Mouse (Mus musculus) thymus, adult 2 months (tissue): ENCODE data around the gene Nisch.

Experiments
- CTCF ChIP-seq: fragments of 200-500 bp; IDR thresholded peaks from 2 replicates; pipeline ENCODE4 v1.5.1; 2012; ENCODE audit warnings: mild to moderate bottlenecking, control low read depth, low read length, moderate library complexity, borderline replicate concordance; ENCODE audit not compliant: control insufficient read depth, poor library complexity, insufficient read depth; ENCODE audit errors: extremely low read depth
- POLR2A ChIP-seq: fragments of 200-500 bp; IDR thresholded peaks from 2 replicates; pipeline ENCODE4 v1.6.1; 2012; ENCODE audit warnings: mild to moderate bottlenecking, low read length, control low read depth, moderate library complexity; ENCODE audit not compliant: control insufficient read depth, poor library complexity, insufficient read depth; ENCODE audit errors: extremely low read depth

GRCm38 (mm10) chr14:31179677-31180365 is 36.9 kb downstream of the Nisch start:
- TF ChIP-seq CTCF, result no peak
- no peak for TF ChIP-seq POLR2A
